12 mouse cellular contexts compared by ENCODE assay signal in genomic region chrX:136822371-136822770, GRCm38 (mm10). TPM values are rescaled to one million over a fixed set of nuclear protein-coding genes. Genes with fewer than 3 reads are reported as not detected.
A peak's percentile ranks its signal among the peaks of the same experiment; 100 is the strongest.
DNase-seq lines count a peak whose midpoint lies in the region.
"Had no signal": no experiment of that assay in that cellular context is flagged by ENCODE, and none has a peak within 500 bp of the region (broad histone marks: within the 10 kb centered on the region; RNA-seq: fewer than 3 reads in every experiment).

TSS of gene Plp1 (plus strand) at chrX:136822671.

- H3K4me3 ChIP-seq in hindbrain, embryonic 10.5 days: 0 out of 2 replicates have a peak within 1 kb of the TSS, but pooled peaks have one; percentile 6
- H3K4me3 ChIP-seq: embryonic facial prominence, embryonic 13.5 days had no signal

- peaks cover 10% of the 10 kb centered on the region for H3K4me1 ChIP-seq in hindbrain, embryonic 10.5 days (replicated peaks)
- H3K4me1 ChIP-seq: embryonic facial prominence, embryonic 13.5 days had no signal

- H3K36me3 ChIP-seq in hindbrain, embryonic 10.5 days: no peaks in the 10 kb centered on the region
- H3K36me3 ChIP-seq: embryonic facial prominence, embryonic 13.5 days had no signal

- DNase-seq in frontal cortex, adult 2 months (ENCODE audit: extremely low spot score in 1 of 2, low spot score in 1 of 2): no peak
- DNase-seq in frontal cortex, postnatal 36 days (ENCODE audit: low spot score in 2 of 2): no peak
- DNase-seq in brain, adult 2 months (ENCODE audit: low read depth, low spot score): peak; percentile 70
- no peak for DNase-seq in hindbrain, embryonic 10.5 days (ENCODE audit: low spot score)
- DNase-seq in left cerebral cortex, postnatal 10 days (ENCODE audit: extremely low spot score in 1 of 2, low spot score in 2 of 2): no peak
- DNase-seq in embryo, embryonic 10 days (ENCODE audit: low spot score): no peak
- no peak for DNase-seq in kidney, postnatal 4 days
- DNase-seq in MN1 (ENCODE audit: low spot score): no peak
- DNase-seq: adrenal gland, adult 8-10 months; cerebellum, adult 11 months; liver, postnatal 0 days had no signal

- no peaks in the 10 kb centered on the region for H3K9me3 ChIP-seq in hindbrain, embryonic 10.5 days
- H3K9me3 ChIP-seq: embryonic facial prominence, embryonic 13.5 days had no signal

- peaks cover 24% of the 10 kb centered on the region for H3K27me3 ChIP-seq in hindbrain, embryonic 10.5 days (ENCODE audit: insufficient read depth, poor library complexity, severe bottlenecking)

- 15% methylated on average over 1 of the region's 1 CpGs for WGBS in hindbrain, embryonic 10.5 days

- no peak within 1 kb of the TSS for H3K27ac ChIP-seq in hindbrain, embryonic 10.5 days
- H3K27ac ChIP-seq: embryonic facial prominence, embryonic 13.5 days had no signal

- intact Hi-C loops in left cerebral cortex, postnatal 10 days (cut with DNase I): loop anchor here (5.0 kb wide), 2 partner anchors 60 to 80 kb away; partner anchors contain the start of gene Morf4l2

RNA-seq across cellular contexts. Expression of gene Plp1, which starts in this region (rescaled TPM):
- 853 and 972 TPM in 2 replicates for polyA plus RNA-seq in frontal cortex, adult 2 months (2012; rRNA removed)
- polyA plus RNA-seq in hindbrain, embryonic 10.5 days (2016; fragmentation: Nextera tagmentation; extraction: Ambion mirVana): 12.8 and 23.7 TPM in 2 replicates
- 100 to 1,000 TPM in 1 of 2 experiments, 10 to 100 TPM in 1; 91.6 to 184 TPM for total RNA-seq in left cerebral cortex, postnatal 10 days (2021)

Comparison
In these comparisons a context has a peak if more than half of its experiments do, and no peak if none do; other contexts are left out.
1. RNA of gene Plp1 (polyA plus RNA-seq): 853 to 972 TPM in frontal cortex, adult 2 months; 12.8 to 23.7 TPM in hindbrain, embryonic 10.5 days; every median in the first group is over 10 times any median in the second.